Mouse (Mus musculus): ENCODE results near the gene Znrf3. TPM values are rescaled to one million over a fixed set of nuclear protein-coding genes. Genes with fewer than 3 reads are reported as not detected.

Znrf3 gene
- polyA plus RNA-seq, 2 experiments, result 8.0 to 12.9 TPM

GRCm38 (mm10) chr11:5368492-5368891, 76.2 kb downstream of the Znrf3 start:
- no peaks in the 10 kb centered on the region for H3K9me3 ChIP-seq (ENCODE audit: control insufficient read depth, low read length)
- TF ChIP-seq POLR2A (IDR thresholded peaks at IDR 0.05; ENCODE audit: borderline replicate concordance, extremely low read depth, insufficient read depth, insufficient read length), result no peak
- H3K4me1 ChIP-seq (ENCODE audit: control insufficient read depth, insufficient read depth, low read length), result no peaks in the 10 kb centered on the region
- no peak for ATAC-seq (ENCODE audit: low FRiP score, low read depth)
- no peak overlapping the region for H3K9ac ChIP-seq (ENCODE audit: low read depth, low read length, severe bottlenecking)
- H3K36me3 ChIP-seq (ENCODE audit: control insufficient read depth, insufficient read depth, low read length), result no peaks in the 10 kb centered on the region
- no peak overlapping the region for H3K4me3 ChIP-seq (replicated peaks; ENCODE audit: low read length)
- no peak overlapping the region for H3K27ac ChIP-seq (replicated peaks; ENCODE audit: low read depth, low read length)
- H3K27me3 ChIP-seq (ENCODE audit: control insufficient read depth, insufficient read depth, low read length), result no peaks in the 10 kb centered on the region
- DNase-seq (ENCODE audit: low spot score), result no peak
- H3K4me2 ChIP-seq (replicated peaks; ENCODE audit: low read depth, low read length, severe bottlenecking), result no peak overlapping the region

GRCm38 (mm10) chr11:5355266-5355764, 89.3 kb downstream of the Znrf3 start:
- no peak for TF ChIP-seq POLR2A (IDR thresholded peaks at IDR 0.05; ENCODE audit: borderline replicate concordance, extremely low read depth, insufficient read depth, insufficient read length)
- DNase-seq (ENCODE audit: low spot score), result no peak
- H3K27ac ChIP-seq (replicated peaks; ENCODE audit: low read depth, low read length), result no peak overlapping the region
- H3K36me3 ChIP-seq (ENCODE audit: control insufficient read depth, insufficient read depth, low read length), result no peaks in the 10 kb centered on the region
- no peak overlapping the region for H3K4me2 ChIP-seq (replicated peaks; ENCODE audit: low read depth, low read length, severe bottlenecking)
- ATAC-seq (ENCODE audit: low FRiP score, low read depth), result no peak
- no peaks in the 10 kb centered on the region for H3K9me3 ChIP-seq (ENCODE audit: control insufficient read depth, low read length)
- H3K4me3 ChIP-seq (replicated peaks; ENCODE audit: low read length), result no peak overlapping the region
- WGBS, result 86% methylated on average over 2 of the region's 2 CpGs
- no peak overlapping the region for H3K9ac ChIP-seq (ENCODE audit: low read depth, low read length, severe bottlenecking)
- H3K4me1 ChIP-seq (ENCODE audit: control insufficient read depth, insufficient read depth, low read length), result no peaks in the 10 kb centered on the region
- H3K27me3 ChIP-seq (ENCODE audit: control insufficient read depth, insufficient read depth, low read length), result no peaks in the 10 kb centered on the region

GRCm38 (mm10) chr11:5354753-5355152, 89.9 kb downstream of the Znrf3 start:
- 92% methylated on average over 1 of the region's 1 CpGs for WGBS
- ATAC-seq (ENCODE audit: low FRiP score, low read depth) (no peak), DNase-seq (ENCODE audit: low spot score) (no peak)
- H3K27ac ChIP-seq (replicated peaks; ENCODE audit: low read depth, low read length), result no peak overlapping the region
- H3K4me3 ChIP-seq (replicated peaks; ENCODE audit: low read length), result no peak overlapping the region
- H3K36me3 ChIP-seq (ENCODE audit: control insufficient read depth, insufficient read depth, low read length), result no peaks in the 10 kb centered on the region
- H3K9me3 ChIP-seq (ENCODE audit: control insufficient read depth, low read length), result no peaks in the 10 kb centered on the region
- no peaks in the 10 kb centered on the region for H3K4me1 ChIP-seq (ENCODE audit: control insufficient read depth, insufficient read depth, low read length)
- no peaks in the 10 kb centered on the region for H3K27me3 ChIP-seq (ENCODE audit: control insufficient read depth, insufficient read depth, low read length)
- no peak for TF ChIP-seq POLR2A (IDR thresholded peaks at IDR 0.05; ENCODE audit: borderline replicate concordance, extremely low read depth, insufficient read depth, insufficient read length)
- H3K9ac ChIP-seq (ENCODE audit: low read depth, low read length, severe bottlenecking), result no peak overlapping the region
- H3K4me2 ChIP-seq (replicated peaks; ENCODE audit: low read depth, low read length, severe bottlenecking), result no peak overlapping the region

GRCm38 (mm10) chr11:5353032-5353431, 91.6 kb downstream of the Znrf3 start:
- no peak for TF ChIP-seq POLR2A (IDR thresholded peaks at IDR 0.05; ENCODE audit: borderline replicate concordance, extremely low read depth, insufficient read depth, insufficient read length)
- Histone ChIP-seq H3K9ac (ENCODE audit: low read depth, low read length, severe bottlenecking) (no peak overlapping the region), H3K27ac (replicated peaks; ENCODE audit: low read depth, low read length) (no peak overlapping the region), H3K36me3 (ENCODE audit: control insufficient read depth, insufficient read depth, low read length) (no peaks in the 10 kb centered on the region), H3K4me2 (replicated peaks; ENCODE audit: low read depth, low read length, severe bottlenecking) (no peak overlapping the region), H3K4me1 (ENCODE audit: control insufficient read depth, insufficient read depth, low read length) (no peaks in the 10 kb centered on the region), H3K9me3 (ENCODE audit: control insufficient read depth, low read length) (no peaks in the 10 kb centered on the region), H3K27me3 (ENCODE audit: control insufficient read depth, insufficient read depth, low read length) (no peaks in the 10 kb centered on the region), H3K4me3 (replicated peaks; ENCODE audit: low read length) (no peak overlapping the region)
- DNase-seq (ENCODE audit: low spot score) (no peak), ATAC-seq (ENCODE audit: low FRiP score, low read depth) (no peak)

GRCm38 (mm10) chr11:5349483-5349882, 95.2 kb downstream of the Znrf3 start:
- ATAC-seq (ENCODE audit: low FRiP score, low read depth) (no peak), DNase-seq (ENCODE audit: low spot score) (no peak)
- no peak overlapping the region for H3K4me2 ChIP-seq (replicated peaks; ENCODE audit: low read depth, low read length, severe bottlenecking)
- no peaks in the 10 kb centered on the region for H3K9me3 ChIP-seq (ENCODE audit: control insufficient read depth, low read length)
- H3K4me3 ChIP-seq (replicated peaks; ENCODE audit: low read length), result no peak overlapping the region
- no peak overlapping the region for H3K27ac ChIP-seq (replicated peaks; ENCODE audit: low read depth, low read length)
- TF ChIP-seq POLR2A (IDR thresholded peaks at IDR 0.05; ENCODE audit: borderline replicate concordance, extremely low read depth, insufficient read depth, insufficient read length), result no peak
- H3K4me1 ChIP-seq (ENCODE audit: control insufficient read depth, insufficient read depth, low read length), result no peaks in the 10 kb centered on the region
- no peaks in the 10 kb centered on the region for H3K36me3 ChIP-seq (ENCODE audit: control insufficient read depth, insufficient read depth, low read length)
- WGBS, result 98% methylated on average over 5 of the region's 5 CpGs
- H3K9ac ChIP-seq (ENCODE audit: low read depth, low read length, severe bottlenecking), result no peak overlapping the region
- no peaks in the 10 kb centered on the region for H3K27me3 ChIP-seq (ENCODE audit: control insufficient read depth, insufficient read depth, low read length)

Measured in limb, embryonic 14.5 days (tissue).